Mouse (Mus musculus): ENCODE data around the gene Slc12a9.

The Slc12a9 gene

DNA sequence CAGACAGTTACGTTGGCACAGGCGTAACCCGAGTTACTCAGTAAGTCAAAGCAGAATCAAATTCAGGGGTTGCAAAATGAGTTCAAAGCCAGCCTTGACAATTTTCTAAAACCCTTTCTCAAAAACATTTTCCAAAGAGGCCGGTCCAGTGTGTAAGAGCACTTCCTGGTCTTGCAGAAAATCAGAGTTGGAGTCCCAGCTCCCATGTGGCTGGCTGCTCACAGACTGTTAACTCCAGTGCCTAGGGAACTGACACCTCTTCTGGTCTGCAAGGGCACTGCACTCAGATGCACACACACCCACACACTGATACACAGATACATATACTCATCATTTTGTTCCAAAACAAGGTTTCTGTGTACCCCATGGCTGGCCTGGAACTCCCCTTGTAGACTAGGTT is 25.0 kb downstream of the Slc12a9 start:
- no peak for DNase-seq (ENCODE audit: low spot score)

DNA sequence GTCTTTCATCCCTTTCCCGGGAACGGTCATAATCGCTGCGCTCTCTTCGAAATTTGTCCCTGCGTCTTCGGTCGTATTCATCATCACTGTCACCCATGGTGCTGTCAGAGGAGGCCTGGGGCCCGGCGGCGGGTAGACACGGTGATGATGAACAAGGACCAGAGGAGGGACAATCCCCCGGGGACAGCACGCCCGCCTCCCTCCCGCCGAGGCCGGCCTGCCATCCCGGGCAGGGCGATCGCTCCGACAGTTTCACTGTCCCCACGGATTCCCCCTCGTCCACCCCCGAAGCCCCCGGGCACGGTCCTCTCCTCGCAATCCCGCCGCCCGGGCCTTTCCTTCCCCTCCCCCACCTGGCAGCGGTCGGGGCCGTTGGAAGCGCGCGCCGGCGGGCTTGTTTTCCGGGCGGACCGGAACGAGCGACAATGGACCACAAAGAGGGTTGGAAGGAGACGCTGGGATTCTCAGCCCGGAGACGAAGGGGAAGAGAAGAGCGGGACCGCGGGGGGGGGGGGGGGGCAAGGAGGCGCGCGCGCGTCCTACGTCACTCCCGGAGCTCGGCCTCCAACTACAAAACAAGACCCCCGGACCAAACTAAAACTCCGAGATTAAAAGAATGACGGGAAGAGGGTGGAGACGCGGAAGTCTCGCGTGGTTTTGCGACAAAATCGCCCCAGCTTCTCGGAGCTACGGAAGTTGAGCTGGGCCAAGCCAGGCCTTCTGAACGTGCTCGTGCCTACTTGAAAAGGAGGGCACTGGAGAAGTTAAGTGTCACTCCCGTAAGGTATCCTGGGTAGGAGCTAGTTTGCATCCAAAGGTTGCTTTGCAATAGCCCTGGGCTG is 26.1 kb downstream of the Slc12a9 start, which contains the start of gene Srrt:
Gene Srrt, minus strand, starts transcription at position 604 of the 842 bp plus-strand sequence.
- DNase-seq (ENCODE audit: low spot score) = peak; percentile 93

DNA sequence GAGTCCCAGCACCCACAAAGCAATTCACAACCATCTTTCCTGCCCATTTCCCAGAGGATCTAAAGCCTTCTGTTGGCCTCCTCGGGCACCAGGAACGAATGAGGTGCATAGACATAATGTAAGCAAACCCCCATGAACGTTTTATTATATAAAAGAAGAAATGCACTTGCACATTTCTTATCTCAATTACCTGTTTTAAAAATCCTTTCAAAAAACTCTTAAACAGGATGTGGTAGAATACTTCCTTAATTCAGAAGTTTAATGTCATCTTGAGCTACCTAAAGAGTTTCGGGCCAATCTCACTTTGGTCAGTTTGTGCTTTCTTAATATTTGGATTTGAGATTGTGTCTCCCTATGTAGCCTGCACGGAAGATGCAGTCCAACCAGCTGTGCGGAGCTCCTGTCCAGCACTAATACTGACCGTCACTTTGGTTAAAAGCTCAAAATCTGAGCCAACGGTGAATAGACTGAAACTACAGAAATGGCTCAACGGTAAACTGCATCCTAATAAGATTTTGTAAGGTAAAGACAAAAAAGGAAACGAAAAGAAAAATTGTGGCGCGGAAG is 26.9 kb downstream of the Slc12a9 start:
- no peak for DNase-seq (ENCODE audit: low spot score)

DNA sequence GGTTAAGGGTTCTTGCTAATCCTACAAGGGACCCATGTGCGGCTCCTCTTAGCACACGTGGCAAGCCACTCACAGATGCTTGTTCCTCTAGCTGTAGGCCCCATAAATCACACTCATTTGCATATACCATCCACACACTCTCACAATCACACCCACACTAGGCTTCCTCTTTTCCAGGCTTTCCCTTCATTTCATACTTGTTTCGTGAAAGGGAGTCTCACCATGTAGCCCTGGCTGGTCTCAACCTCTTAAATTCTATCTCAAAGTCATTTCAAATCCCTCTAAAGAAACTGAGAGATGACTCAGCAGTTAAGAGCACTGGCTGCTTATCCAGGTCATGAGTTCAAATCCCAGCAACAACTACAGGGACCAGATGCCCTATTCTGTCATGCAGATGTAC is 27.6 kb downstream of the Slc12a9 start:
- DNase-seq (ENCODE audit: low spot score) = no peak

DNA sequence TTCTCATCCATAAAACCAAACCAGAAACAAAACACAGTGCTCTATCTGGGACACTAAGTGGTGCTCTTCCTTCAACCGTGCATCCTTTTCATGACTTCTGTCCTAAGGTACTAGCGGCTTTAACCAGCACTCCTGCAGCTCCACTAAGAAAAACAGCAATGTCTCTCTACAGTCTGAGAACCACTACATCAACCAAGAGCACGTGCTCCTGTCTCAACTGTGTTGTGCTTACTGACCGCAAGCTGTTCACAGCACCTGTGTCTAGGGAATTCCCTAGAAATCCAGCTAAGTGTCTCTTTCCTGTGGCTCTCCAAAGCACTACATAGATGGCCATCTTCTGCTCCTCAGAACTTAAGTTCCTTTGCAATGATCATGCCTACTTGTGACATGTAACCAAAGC is 28.6 kb downstream of the Slc12a9 start:
- no peak for DNase-seq (ENCODE audit: low spot score)

DNA sequence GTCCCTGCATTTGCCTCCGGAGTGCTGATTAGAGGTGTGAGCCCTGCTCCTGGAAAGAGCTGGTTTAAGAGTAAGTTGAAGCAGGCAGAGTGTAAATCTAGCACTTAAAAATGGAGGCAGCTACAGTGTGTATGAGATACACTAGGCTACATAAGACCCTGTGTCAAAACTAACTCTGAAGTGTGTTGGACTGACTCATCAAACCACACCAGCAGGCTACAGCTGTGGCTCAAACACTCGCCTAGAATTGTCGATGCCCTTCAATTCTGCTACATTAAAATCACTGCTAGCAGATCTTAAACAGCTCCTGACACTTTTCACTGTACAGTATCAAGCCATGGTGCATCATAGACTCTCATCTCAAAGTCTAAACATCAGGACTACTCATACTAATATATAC is 29.2 kb downstream of the Slc12a9 start:
- DNase-seq (ENCODE audit: low spot score) = no peak

DNA sequence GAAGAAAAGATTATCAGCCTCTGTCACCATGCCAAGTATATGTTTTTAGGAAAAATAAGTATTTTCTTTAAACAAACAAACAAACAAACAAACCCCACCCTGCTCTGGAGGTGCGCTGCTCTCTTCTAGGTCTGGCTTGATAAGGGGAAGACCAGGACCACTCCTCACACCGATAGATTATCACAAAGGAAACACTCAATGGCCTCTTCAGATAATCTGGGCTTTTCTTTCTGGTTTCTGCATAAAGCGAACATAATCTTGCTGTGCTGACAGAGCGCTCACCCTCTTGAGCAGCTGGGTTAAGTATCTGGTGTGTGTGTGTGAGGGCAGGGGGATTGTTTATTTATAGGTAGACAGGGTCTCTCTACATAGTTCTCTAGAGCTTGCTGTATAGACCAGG is 29.8 kb downstream of the Slc12a9 start:
- DNase-seq (ENCODE audit: low spot score) = no peak

DNA sequence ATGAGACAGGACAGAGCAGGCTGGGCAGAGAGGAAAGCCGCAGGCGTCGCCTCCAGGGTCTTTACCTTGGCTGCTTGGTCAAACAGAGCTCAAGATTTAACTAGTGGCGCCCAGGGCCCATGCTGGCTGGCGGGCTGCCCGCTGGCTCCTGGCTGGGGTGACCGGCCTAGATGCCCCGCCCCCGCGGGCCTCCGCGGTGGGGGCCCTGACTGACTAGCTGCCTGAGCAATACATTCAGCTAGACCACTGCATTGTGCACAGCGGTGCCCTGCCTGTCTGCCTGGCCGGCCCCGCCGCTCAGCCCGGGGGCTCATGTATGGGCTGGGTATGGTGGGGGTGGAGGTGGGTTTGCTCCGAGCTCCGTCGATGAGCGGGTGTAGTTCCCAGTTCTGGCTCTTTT is 32.1 kb downstream of the Slc12a9 start:
- no peak for DNase-seq (ENCODE audit: low spot score)

DNA sequence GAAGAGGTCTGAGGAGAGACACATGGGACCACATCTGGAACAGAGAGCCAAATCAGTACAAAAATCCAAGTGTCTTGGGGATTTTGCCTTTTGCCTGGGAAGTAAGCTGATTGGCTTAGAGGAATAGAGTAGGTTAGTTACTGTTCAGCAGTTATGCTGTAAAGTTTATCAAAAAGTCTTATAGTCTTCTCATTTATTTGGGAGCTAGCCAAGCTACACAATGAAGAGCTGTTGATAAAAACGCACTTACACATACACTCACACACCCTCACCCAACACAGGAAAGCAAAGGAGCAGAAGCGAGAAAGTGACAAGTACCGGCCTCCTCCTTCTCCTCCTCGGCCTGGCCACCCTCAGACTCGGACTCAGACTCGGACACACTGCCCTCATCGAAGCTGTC is 34.2 kb downstream of the Slc12a9 start:
- no peak for DNase-seq (ENCODE audit: low spot score)

DNA sequence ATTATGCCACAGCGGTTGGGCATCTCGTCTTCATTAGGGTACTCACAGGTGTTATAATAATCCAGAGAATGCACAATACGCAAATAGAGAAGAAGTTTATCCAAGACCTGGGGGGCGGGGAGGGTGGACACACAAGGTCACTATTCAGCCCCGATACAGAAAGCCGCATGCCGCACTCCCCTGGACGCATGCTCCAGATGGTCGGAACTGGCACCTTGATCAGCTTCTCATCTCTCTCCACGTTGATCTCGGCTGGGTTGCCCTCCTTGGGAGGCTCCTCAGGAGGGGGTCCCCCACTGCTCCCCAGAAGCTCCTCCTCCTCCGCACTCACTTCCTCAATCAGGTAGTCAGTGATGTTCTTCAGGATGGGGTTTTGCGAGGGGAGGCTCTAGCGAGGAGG is 36.3 kb downstream of the Slc12a9 start:
- DNase-seq (ENCODE audit: low spot score) = no peak

DNA sequence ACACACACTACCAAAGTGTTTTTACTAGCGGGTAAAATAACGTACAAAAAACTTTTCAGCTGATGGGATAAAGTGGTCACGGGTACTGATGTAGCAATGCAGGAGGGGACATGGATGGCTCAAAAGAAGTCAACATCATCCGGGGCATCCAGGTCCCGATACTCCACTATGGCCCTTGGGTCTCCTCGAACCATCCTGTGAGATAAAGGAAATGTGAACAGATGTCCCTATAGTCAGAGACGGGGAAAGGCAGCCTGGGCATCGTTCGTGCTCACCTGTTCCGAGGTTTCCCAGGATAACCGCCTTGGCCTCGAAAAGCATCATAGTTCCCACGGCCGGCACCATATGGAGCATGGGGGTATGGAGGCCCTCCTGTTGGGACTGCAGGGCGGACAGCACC is 37.7 kb downstream of the Slc12a9 start:
- DNase-seq (ENCODE audit: low spot score) = no peak

DNA sequence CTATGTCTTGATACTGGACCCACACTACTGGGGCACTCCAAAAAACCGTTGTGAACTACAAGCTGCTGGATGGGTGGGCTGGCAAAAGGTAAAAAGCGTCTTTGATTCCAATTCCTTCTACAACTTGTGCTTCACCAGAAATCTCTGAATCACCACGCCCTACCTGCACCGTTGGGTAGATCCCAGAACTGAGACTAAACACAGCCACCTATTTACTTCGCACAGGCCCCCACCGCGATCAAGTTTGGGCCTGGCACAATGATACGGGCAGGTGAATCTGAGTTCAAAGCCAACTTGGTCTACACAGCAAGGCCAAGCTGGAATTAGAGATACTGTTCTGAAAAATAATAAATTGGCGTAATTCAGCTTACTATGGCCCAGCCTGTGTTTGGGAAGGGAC is 38.1 kb downstream of the Slc12a9 start:
- no peak for DNase-seq (ENCODE audit: low spot score)

DNA sequence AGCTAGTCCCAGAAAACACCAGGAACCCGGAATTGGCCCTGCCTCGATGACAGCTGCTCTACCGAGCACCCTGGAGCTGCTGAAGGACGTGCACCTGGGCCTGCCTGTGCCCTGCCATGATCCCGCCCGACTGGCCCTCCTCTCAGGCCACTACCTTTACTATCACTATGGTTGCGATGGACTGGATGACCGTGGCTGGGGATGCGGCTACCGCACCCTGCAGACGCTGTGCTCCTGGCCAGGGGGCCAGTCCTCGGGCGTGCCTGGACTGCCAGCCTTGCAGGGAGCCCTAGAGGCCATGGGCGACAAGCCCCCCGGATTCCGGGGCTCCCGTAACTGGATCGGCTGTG is 38.7 kb downstream of the Slc12a9 start:
- no peak for DNase-seq (ENCODE audit: low spot score)

DNA sequence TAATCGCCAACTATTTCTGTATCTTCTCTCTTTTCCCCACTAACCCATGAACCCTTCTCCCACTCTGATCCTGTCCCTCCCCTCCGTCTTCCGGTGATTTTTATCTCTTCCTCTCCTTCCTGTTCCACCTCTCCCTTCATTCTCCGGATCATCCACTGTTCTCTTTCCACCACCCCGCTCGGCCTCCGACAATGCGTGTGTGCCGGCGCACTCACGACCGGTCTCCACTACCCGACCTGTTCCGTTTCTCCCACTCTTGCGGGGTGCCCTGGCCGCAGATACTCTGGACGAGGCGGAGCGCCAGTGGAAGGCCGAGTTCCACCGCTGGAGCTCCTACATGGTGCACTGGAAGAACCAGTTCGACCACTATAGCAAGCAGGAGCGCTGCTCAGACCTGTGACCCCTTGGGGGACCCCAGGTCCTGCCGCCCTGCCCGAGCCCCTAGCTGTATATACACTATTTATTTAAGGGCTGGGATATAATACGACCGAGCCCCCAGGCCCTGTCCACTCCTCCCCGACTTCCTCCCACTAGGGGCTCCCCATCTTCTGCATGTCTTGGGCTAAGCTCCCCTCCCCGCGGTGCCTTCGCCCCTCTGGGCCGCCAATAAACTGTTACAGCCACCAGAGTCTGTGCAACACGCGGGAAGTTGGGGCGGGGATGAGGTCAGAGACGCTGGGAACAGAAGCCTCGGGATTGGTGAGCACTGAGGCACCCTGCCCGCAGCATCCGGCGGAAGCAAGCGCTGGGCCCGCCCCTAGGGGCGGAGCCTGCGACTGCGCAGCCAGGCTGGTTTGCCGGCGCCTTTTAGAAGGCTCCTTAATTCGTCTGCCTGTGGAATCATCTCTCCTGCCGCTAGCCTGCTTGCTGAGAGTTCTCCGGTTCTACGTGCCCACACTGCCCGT is 39.3 kb downstream of the Slc12a9 start, which contains the start of gene Ufsp1:
Gene Ufsp1, plus strand, starts transcription at position 791 of the 905 bp plus-strand sequence.
- DNase-seq (ENCODE audit: low spot score) = peak; percentile 94

DNA sequence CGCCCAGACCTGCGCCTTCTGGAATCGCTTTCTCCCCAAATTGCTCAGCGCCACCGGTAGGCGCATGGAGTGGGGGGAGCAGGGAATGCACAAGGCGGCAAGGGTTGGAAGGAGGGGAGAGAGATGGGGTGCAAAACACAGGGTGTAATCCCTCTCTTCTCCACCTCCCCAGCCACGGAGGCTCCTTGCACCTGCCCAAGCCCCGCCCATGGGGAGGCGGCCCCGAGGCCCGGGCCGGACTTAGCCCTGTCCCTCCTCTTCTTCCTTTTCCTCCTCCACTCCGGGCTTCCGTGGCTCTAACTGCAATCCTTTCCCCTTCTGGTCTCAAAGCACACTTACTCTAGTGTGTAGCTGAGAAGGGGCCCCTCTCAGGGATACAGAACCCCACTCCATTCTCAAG is 40.1 kb downstream of the Slc12a9 start:
- peak; percentile 70 for DNase-seq (ENCODE audit: low spot score)

DNA sequence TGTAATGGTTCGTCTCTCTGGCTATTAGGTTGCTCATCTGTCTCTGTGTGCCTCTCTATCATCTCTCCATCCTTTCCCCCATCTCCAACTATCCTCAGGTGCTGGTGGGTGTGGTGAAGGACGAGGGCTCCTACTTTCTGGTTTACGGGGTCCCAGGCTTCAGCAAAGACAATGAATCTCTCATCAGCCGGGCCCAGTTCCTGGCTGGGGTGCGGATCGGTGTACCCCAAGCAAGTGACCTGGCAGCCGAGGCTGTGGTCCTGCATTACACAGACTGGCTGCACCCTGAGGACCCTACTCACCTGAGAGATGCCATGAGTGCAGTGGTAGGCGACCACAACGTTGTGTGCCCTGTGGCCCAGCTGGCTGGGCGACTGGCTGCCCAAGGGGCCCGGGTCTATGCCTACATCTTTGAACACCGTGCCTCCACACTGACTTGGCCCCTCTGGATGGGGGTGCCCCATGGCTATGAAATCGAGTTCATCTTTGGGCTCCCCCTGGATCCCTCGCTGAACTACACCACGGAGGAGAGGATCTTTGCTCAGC is 41.9 kb downstream of the Slc12a9 start:
- DNase-seq (ENCODE audit: low spot score) = no peak

DNA sequence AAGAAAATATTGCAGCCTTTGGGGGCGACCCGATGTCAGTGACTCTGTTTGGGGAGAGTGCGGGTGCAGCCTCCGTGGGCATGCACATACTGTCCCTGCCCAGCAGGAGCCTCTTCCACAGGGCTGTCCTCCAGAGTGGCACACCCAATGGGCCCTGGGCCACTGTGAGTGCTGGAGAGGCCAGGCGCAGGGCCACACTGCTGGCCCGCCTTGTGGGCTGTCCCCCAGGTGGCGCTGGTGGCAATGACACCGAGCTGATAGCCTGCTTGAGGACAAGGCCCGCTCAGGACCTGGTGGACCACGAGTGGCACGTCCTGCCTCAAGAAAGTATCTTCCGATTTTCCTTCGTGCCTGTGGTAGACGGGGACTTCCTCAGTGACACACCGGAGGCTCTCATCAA is 42.7 kb downstream of the Slc12a9 start:
- no peak for DNase-seq (ENCODE audit: low spot score)

DNA sequence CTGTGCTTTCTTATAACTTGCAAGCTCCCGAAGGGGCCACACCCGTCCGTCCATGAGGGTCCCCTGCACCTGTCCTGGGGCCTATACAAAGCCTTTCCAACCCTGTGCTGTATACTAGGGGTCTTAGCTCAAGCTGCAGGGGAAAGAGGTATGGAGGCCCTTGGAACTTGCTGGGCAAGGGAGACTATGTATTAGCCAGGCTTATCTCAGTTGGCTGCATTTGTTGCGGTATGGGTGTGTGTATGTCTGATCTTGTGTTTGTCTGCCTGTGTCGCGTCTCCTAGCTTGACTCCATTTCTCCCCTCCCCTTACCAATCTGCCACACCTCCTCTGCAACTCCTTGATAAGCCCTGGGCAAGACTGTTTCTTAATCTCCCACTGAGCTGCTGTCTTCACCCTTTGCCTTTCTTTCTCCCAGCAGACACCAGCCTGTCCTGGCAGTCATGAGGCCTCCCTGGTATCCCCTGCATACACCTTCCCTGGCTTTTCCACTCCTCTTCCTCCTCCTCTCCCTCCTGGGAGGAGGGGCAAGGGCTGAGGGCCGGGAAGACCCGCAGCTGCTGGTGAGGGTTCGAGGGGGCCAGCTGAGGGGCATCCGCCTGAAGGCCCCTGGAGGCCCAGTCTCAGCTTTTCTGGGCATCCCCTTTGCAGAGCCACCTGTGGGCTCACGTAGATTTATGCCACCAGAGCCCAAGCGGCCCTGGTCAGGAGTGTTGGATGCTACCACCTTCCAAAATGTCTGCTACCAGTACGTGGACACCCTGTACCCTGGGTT is 43.6 kb downstream of the Slc12a9 start:
- no peak for DNase-seq (ENCODE audit: low spot score)

DNA sequence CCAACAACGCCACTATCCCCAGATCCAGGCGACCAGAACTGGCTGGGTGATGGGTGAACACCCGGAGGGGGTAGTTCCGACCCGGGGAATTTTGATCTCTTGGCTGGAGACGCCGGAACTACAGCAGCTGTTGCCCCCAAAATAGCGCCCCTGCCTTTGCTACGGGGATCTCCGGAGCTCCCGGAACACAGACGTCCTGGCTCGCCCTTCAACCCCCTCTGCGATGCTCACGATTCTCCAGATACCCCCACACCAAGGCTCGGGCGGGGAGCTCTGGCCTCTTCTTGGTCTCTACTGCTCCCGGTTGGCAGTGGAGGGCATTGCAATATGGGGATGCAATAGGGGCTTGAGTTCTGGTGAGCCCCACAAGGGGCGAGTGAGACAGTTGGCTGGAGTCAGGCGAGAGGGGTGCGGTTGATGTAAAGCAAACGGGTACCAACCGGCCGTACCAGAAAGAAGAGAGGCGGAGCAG is 44.4 kb downstream of the Slc12a9 start:
- DNase-seq (ENCODE audit: low spot score) = no peak

DNA sequence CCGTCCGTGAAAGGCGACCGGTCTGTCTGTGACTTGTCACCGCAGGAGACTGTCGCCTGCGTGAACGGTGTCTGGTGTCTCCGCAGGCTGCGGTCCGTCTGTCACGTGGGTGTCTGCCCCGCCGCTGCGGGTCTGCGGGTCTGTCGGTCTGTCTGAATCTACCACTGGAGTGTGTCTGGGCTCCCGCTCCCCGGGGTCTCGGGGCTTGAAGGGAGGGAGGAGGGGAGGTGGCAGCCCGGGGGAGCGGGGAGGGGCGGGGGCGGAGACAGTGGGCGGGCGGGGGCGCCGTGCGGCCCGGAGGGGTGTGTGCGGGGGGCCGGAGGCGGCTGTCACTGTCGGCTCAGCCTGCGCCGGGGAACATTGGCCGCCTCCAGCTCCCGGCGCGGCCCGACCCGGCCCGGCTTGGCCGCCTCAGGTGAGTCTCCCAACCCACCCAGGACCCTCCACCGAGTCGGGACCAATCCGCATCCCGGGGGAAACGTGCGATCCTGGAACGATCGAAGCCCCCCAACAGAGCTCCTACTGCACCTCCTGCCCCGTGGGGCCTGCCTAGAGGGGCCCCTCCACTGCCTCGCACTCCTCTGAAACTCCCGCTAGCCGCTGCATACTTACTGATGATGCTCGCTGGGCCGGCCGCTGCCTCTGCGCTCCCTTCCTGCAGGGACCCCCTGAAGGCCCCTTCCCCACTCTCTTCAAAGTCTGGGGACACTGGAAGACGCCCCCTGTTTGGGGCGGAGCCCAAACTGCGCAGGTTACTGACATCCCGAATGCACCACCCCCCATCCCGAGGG is 45.2 kb downstream of the Slc12a9 start:
- DNase-seq (ENCODE audit: low spot score) = no peak
